In the genomic region with DNA sequence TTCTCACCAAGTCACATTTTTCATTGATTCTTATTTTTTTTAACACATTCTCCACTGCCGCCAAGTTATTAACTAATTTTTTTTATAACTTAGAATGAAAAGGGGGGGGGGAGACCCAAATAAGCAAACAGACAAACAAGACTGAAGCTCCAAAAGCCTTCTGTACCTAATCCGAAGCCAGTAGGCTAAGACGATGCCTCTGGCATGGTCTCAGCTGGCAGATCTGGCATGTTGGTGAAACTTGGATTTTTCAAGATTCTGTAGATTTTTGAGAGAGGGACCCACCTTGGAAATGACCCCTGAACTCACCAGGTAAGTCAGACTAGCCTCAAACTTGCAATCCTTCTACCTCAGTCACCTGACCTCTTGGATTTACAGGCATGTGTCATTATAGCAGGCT, we compare ENCODE assay signal across 12 mouse cellular contexts.
"Had no signal": no experiment of that assay in that cellular context is flagged by ENCODE, and none has a peak within 500 bp of the region (broad histone marks: within the 10 kb centered on the region; RNA-seq: fewer than 3 reads in every experiment).

No protein-coding gene starts in this region.

- H3K27me3 ChIP-seq: midbrain, embryonic 12.5 days; neural tube, embryonic 12.5 days had no signal

- H3K9me3 ChIP-seq: midbrain, embryonic 10.5 days; midbrain, embryonic 12.5 days; neural tube, embryonic 12.5 days had no signal

- H3K4me3 ChIP-seq: midbrain, embryonic 10.5 days; midbrain, embryonic 12.5 days; neural tube, embryonic 12.5 days had no signal

- H3K9ac ChIP-seq: lung, embryonic 14.5 days; midbrain, embryonic 12.5 days; neural tube, embryonic 12.5 days had no signal

- H3K27ac ChIP-seq: midbrain, embryonic 10.5 days; midbrain, embryonic 12.5 days; neural tube, embryonic 12.5 days had no signal

- ATAC-seq: midbrain, embryonic 16.5 days had no signal

- DNase-seq: lung, adult 18-20 months; lung, embryonic 14.5 days; lung, postnatal 10 days; lung, postnatal 4 days; spleen, adult 18-20 months; thymus, adult 18-20 months; thymus, postnatal 14 days; thymus, postnatal 36 days had no signal

- H3K36me3 ChIP-seq: midbrain, embryonic 10.5 days; midbrain, embryonic 12.5 days; neural tube, embryonic 12.5 days had no signal

- H3K4me2 ChIP-seq: lung, embryonic 14.5 days; midbrain, embryonic 12.5 days; neural tube, embryonic 12.5 days had no signal

- H3K4me1 ChIP-seq: midbrain, embryonic 10.5 days; midbrain, embryonic 12.5 days; neural tube, embryonic 12.5 days had no signal
